Mouse (Mus musculus) heart, embryonic 16.5 days (tissue): ENCODE measurements around the gene Acbd5. TPM values are rescaled to one million over a fixed set of nuclear protein-coding genes. Genes with fewer than 3 reads are reported as not detected.
"Not testable (repeated sequence)": the region's sequence is repeated elsewhere in the genome, so short reads cannot be mapped to it uniquely, and the experiment has no call there.

Experiments
- ATAC-seq: fragments of 200-750 bp; cut with Nextera tagmentation; replicated peaks from 2 replicates; pipeline ENCODE4 v1.8.0; 2017; ENCODE audit warnings: moderate number of reproducible peaks; ENCODE audit not compliant: insufficient read depth, low FRiP score; ENCODE audit errors: extremely low read depth
- H3K27ac ChIP-seq: fragments of 300-500 bp; sonication (generic); 2 replicates; pipeline ENCODE4 v1.5.1; 2014; ENCODE audit warnings: mild to moderate bottlenecking, low read length, control low read depth, moderate library complexity
- H3K27me3 ChIP-seq: fragments of 300-500 bp; sonication (generic); 2 replicates; pipeline ENCODE4 v1.6.1; 2014; ENCODE audit warnings: low read length, mixed read lengths; ENCODE audit not compliant: control insufficient read depth, insufficient read depth
- H3K36me3 ChIP-seq: fragments of 300-500 bp; sonication (generic); 2 replicates; pipeline ENCODE4 v1.6.1; 2014; ENCODE audit not compliant: control insufficient read depth, insufficient read depth
- H3K4me1 ChIP-seq: fragments of 300-500 bp; sonication (generic); 2 replicates; pipeline ENCODE4 v1.6.1; 2014; ENCODE audit warnings: low read length, mixed read lengths; ENCODE audit not compliant: control insufficient read depth, insufficient read depth
- H3K4me2 ChIP-seq: fragments of 300-500 bp; sonication (generic); 2 replicates; pipeline ENCODE4 v1.6.1; 2014; ENCODE audit warnings: low read depth, mild to moderate bottlenecking, control low read depth, low read length
- H3K4me3 ChIP-seq: fragments of 300-500 bp; sonication (generic); 2 replicates; pipeline ENCODE4 v1.5.1; 2014; ENCODE audit warnings: mild to moderate bottlenecking, control low read depth, low read length
- H3K9ac ChIP-seq: fragments of 300-500 bp; sonication (generic); 2 replicates; pipeline ENCODE4 v1.6.1; 2014; ENCODE audit warnings: low read length, control low read depth
- H3K9me3 ChIP-seq: fragments of 300-500 bp; sonication (generic); replicated peaks from 2 replicates; pipeline ENCODE4 v1.6.1; 2016; ENCODE audit warnings: low read length; ENCODE audit not compliant: control insufficient read depth
- WGBS: fragments of 180-500 bp; shearing (Covaris S2); extraction: QIAGEN DNeasy Blood & Tissue Kit; methylation state at CpG from one replicate; pipeline ENCODE4 v1.1.7; 2014; 5-methylcytosine and 5-hydroxymethylcytosine counted together
- polyA plus RNA-seq: library from polyadenylated mRNA; unstranded; fragments of >200 nt; fragmentation: Nextera tagmentation; extraction: Ambion mirVana; gene quantifications from 2 replicates; pipeline ENCODE4 v1.2.1, GENCODE M21; 2015

Gene Acbd5
- polyA plus RNA-seq, 1 experiment from 2014 or later, result 27.7 TPM

GRCm38 (mm10) chr2:23034692-23035435, 33.1 kb upstream of the Acbd5 start:
- no peak overlapping the region for H3K4me3 ChIP-seq
- 0 out of 2 replicates have a peak, but pooled peaks cover 2% of the 10 kb centered on the region for H3K36me3 ChIP-seq
- no peaks in the 10 kb centered on the region for H3K27me3 ChIP-seq
- no peak overlapping the region for H3K9ac ChIP-seq
- no peak overlapping the region for H3K27ac ChIP-seq
- no peaks in the 10 kb centered on the region for H3K9me3 ChIP-seq
- ATAC-seq, result no peak
- WGBS, result 59% methylated on average over 3 of the region's 3 CpGs
- peaks cover 14% of the 10 kb centered on the region for H3K4me1 ChIP-seq
- no peak overlapping the region for H3K4me2 ChIP-seq

- ATAC-seq, result no peak
- no peaks in the 10 kb centered on the region for H3K27me3 ChIP-seq
- no peaks in the 10 kb centered on the region for H3K9me3 ChIP-seq
- no peak overlapping the region for H3K4me3 ChIP-seq
- peaks cover 14% of the 10 kb centered on the region for H3K4me1 ChIP-seq
- H3K36me3 ChIP-seq, result no peaks in the 10 kb centered on the region
- WGBS, result 98% methylated on average over 1 of the region's 1 CpGs
- no peak overlapping the region for H3K9ac ChIP-seq
- H3K4me2 ChIP-seq, result no peak overlapping the region
- no peak overlapping the region for H3K27ac ChIP-seq
Measured at GRCm38 (mm10) chr2:23035467-23035866, 32.5 kb upstream of the Acbd5 start.

GRCm38 (mm10) chr2:23039082-23040000, 28.6 kb upstream of the Acbd5 start:
- Histone ChIP-seq H3K27ac (peak overlapping the region; percentile 98), H3K4me2 (peak overlapping the region; percentile 86), H3K9me3 (no peaks in the 10 kb centered on the region), H3K27me3 (no peaks in the 10 kb centered on the region), H3K9ac (peak overlapping the region; percentile 94), H3K36me3 (no peaks in the 10 kb centered on the region), H3K4me1 (peaks cover 14% of the 10 kb centered on the region), H3K4me3 (peak overlapping the region; percentile 88)
- peak; percentile 67 for ATAC-seq
- WGBS, result under 1% methylated on average over 50 of the region's 59 CpGs

GRCm38 (mm10) chr2:23040001-23040646, 27.8 kb upstream of the Acbd5 start, which contains the start of gene Abi1:
Gene Abi1, minus strand, starts transcription at chr2:23040241.
- peak; percentile 97 for ATAC-seq
- H3K27me3 ChIP-seq, result no peaks in the 10 kb centered on the region
- H3K9me3 ChIP-seq, result no peaks in the 10 kb centered on the region
- peak within 1 kb of the TSS; percentile 98 for H3K27ac ChIP-seq
- WGBS, result 2% methylated on average over 24 of the region's 24 CpGs
- H3K36me3 ChIP-seq, result no peaks in the 10 kb centered on the region
- H3K4me2 ChIP-seq, result peak within 1 kb of the TSS; percentile 86
- H3K4me1 ChIP-seq, result peaks cover 11% of the 10 kb centered on the region
- peak within 1 kb of the TSS; percentile 88 for H3K4me3 ChIP-seq
- H3K9ac ChIP-seq, result peak within 1 kb of the TSS; percentile 94

GRCm38 (mm10) chr2:23040690-23041089, 27.3 kb upstream of the Acbd5 start:
- ATAC-seq, H3K36me3 ChIP-seq, H3K4me3 ChIP-seq, H3K9ac ChIP-seq, H3K4me1 ChIP-seq, H3K27me3 ChIP-seq, H3K9me3 ChIP-seq: not testable (repeated sequence)
- peak overlapping the region; percentile 53; the same call in 1 of the 2 replicates for H3K4me2 ChIP-seq
- WGBS, result 85% methylated on average over 7 of the region's 7 CpGs
- peak overlapping the region; percentile 39; the same call in 1 of the 2 replicates for H3K27ac ChIP-seq

GRCm38 (mm10) chr2:23041457-23041856, 26.5 kb upstream of the Acbd5 start:
- Histone ChIP-seq H3K27me3 (no peaks in the 10 kb centered on the region), H3K4me3 (no peak overlapping the region), H3K9me3 (no peaks in the 10 kb centered on the region; the same call in 1 of the 2 replicates), H3K4me2 (no peak overlapping the region), H3K27ac (peak overlapping the region; percentile 13; the same call in 1 of the 2 replicates), H3K9ac (no peak overlapping the region), H3K36me3 (no peaks in the 10 kb centered on the region), H3K4me1 (peaks cover 9% of the 10 kb centered on the region)
- no peak for ATAC-seq
- 68% methylated on average over 4 of the region's 4 CpGs for WGBS

GRCm38 (mm10) chr2:23042189-23042588, 25.8 kb upstream of the Acbd5 start:
- no peak overlapping the region for H3K9ac ChIP-seq
- no peak overlapping the region for H3K4me3 ChIP-seq
- H3K4me1 ChIP-seq, result peaks cover 9% of the 10 kb centered on the region
- WGBS, result 74% methylated on average over 3 of the region's 3 CpGs
- no peaks in the 10 kb centered on the region for H3K27me3 ChIP-seq
- no peaks in the 10 kb centered on the region for H3K36me3 ChIP-seq
- ATAC-seq, result no peak
- no peaks in the 10 kb centered on the region; the same call in 1 of the 2 replicates for H3K9me3 ChIP-seq
- H3K4me2 ChIP-seq, result no peak overlapping the region
- H3K27ac ChIP-seq, result no peak overlapping the region

- Histone ChIP-seq H3K9ac (no peak overlapping the region), H3K27me3 (no peaks in the 10 kb centered on the region), H3K4me3 (no peak overlapping the region), H3K4me2 (no peak overlapping the region), H3K36me3 (no peaks in the 10 kb centered on the region), H3K4me1 (no peaks in the 10 kb centered on the region), H3K9me3 (no peaks in the 10 kb centered on the region; the same call in 1 of the 2 replicates), H3K27ac (no peak overlapping the region)
- ATAC-seq, result no peak
- WGBS, result 32% methylated on average over 1 of the region's 1 CpGs
Measured at GRCm38 (mm10) chr2:23045703-23046102, 22.3 kb upstream of the Acbd5 start.
